Mouse (Mus musculus): Measurements from ENCODE around the gene Rptor. TPM values are rescaled to one million over a fixed set of nuclear protein-coding genes. Genes with fewer than 3 reads are reported as not detected.

Rptor gene
- total and polyA plus RNA-seq, 2 experiments from 2014 or later = 8.0 to 46.7 TPM

- no peaks in the 10 kb centered on the region for H3K4me1 ChIP-seq (ENCODE audit: insufficient read depth)
- H3K9ac ChIP-seq = no peak overlapping the region
- H3K27me3 ChIP-seq (ENCODE audit: insufficient read depth, low read length) = no peaks in the 10 kb centered on the region
- no peak overlapping the region for H3K4me3 ChIP-seq (ENCODE audit: low read depth, low read length)
- WGBS = 59% methylated on average over 5 of the region's 5 CpGs
- H3K36me3 ChIP-seq (ENCODE audit: insufficient read depth) = no peaks in the 10 kb centered on the region
- H3K9me3 ChIP-seq (ENCODE audit: low read length) = no peaks in the 10 kb centered on the region
- H3K27ac ChIP-seq (ENCODE audit: low read depth, low read length) = no peak overlapping the region
- TF ChIP-seq CTCF (IDR thresholded peaks at IDR 0.05; ENCODE audit: low read depth) = no peak
- DNase-seq = no peak
- H3K4me2 ChIP-seq (ENCODE audit: low read depth) = no peak overlapping the region
- ATAC-seq = no peak
Observed at GRCm38 (mm10) chr11:119715437-119715836, 112.7 kb downstream of the Rptor start.

- no peaks in the 10 kb centered on the region for H3K27me3 ChIP-seq (ENCODE audit: insufficient read depth, low read length)
- H3K4me3 ChIP-seq (ENCODE audit: low read depth, low read length) = no peak overlapping the region
- H3K4me1 ChIP-seq (ENCODE audit: insufficient read depth) = no peaks in the 10 kb centered on the region
- H3K4me2 ChIP-seq (ENCODE audit: low read depth) = no peak overlapping the region
- 89% methylated on average over 5 of the region's 5 CpGs for WGBS
- ATAC-seq (no peak), DNase-seq (no peak)
- H3K36me3 ChIP-seq (ENCODE audit: insufficient read depth) = no peaks in the 10 kb centered on the region
- no peak overlapping the region for H3K27ac ChIP-seq (ENCODE audit: low read depth, low read length)
- H3K9ac ChIP-seq = no peak overlapping the region
- H3K9me3 ChIP-seq (ENCODE audit: low read length) = no peaks in the 10 kb centered on the region
- TF ChIP-seq CTCF (IDR thresholded peaks at IDR 0.05; ENCODE audit: low read depth) = no peak
Observed at GRCm38 (mm10) chr11:119715841-119716596, 113.3 kb downstream of the Rptor start.

- DNase-seq (no peak), ATAC-seq (no peak)
- 99% methylated on average over 3 of the region's 3 CpGs for WGBS
- H3K9ac ChIP-seq = no peak overlapping the region
- no peaks in the 10 kb centered on the region for H3K27me3 ChIP-seq (ENCODE audit: insufficient read depth, low read length)
- H3K4me3 ChIP-seq (ENCODE audit: low read depth, low read length) = no peak overlapping the region
- H3K4me2 ChIP-seq (ENCODE audit: low read depth) = no peak overlapping the region
- no peak overlapping the region for H3K27ac ChIP-seq (ENCODE audit: low read depth, low read length)
- H3K9me3 ChIP-seq (ENCODE audit: low read length) = no peaks in the 10 kb centered on the region
- no peaks in the 10 kb centered on the region for H3K4me1 ChIP-seq (ENCODE audit: insufficient read depth)
- no peak for TF ChIP-seq CTCF (IDR thresholded peaks at IDR 0.05; ENCODE audit: low read depth)
- no peaks in the 10 kb centered on the region for H3K36me3 ChIP-seq (ENCODE audit: insufficient read depth)
Observed at GRCm38 (mm10) chr11:119718115-119718514, 115.4 kb downstream of the Rptor start.

- Histone ChIP-seq H3K36me3 (ENCODE audit: insufficient read depth) (peaks cover 6% of the 10 kb centered on the region; the same call in 1 of the 2 replicates), H3K4me1 (ENCODE audit: insufficient read depth) (no peaks in the 10 kb centered on the region), H3K9ac (no peak overlapping the region), H3K4me2 (ENCODE audit: low read depth) (no peak overlapping the region), H3K27me3 (ENCODE audit: insufficient read depth, low read length) (no peaks in the 10 kb centered on the region), H3K27ac (ENCODE audit: low read depth, low read length) (no peak overlapping the region), H3K9me3 (ENCODE audit: low read length) (no peaks in the 10 kb centered on the region), H3K4me3 (ENCODE audit: low read depth, low read length) (no peak overlapping the region)
- no peak for TF ChIP-seq CTCF (IDR thresholded peaks at IDR 0.05; ENCODE audit: low read depth)
- ATAC-seq = no peak
- 63% methylated on average over 9 of the region's 9 CpGs for WGBS
- no peak for DNase-seq
Observed at GRCm38 (mm10) chr11:119720101-119721048, 117.7 kb downstream of the Rptor start.

DNA sequence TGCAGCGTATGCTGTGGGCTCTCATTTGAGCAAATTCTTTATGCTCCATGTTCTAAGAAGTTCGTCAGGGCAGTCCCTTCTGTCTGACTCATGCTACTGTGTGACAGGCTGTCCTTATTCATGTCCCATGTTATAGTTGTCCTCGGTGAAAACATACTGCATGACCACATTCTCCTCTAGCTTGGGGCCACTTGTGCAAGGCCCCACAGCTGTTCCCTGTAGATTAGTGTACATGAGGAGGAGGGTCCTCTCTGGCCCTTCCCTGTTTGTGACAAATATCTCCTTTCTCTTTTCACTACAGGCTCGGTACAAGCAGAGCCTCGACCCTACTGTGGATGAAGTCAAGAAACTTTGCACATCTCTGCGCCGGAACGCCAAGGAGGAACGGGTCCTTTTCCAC lies 122.0 kb downstream of the Rptor start:
- H3K4me1 ChIP-seq (ENCODE audit: insufficient read depth) = no peaks in the 10 kb centered on the region
- ATAC-seq (no peak), DNase-seq (no peak)
- H3K4me2 ChIP-seq (ENCODE audit: low read depth) = no peak overlapping the region
- WGBS = 86% methylated on average over 9 of the region's 9 CpGs
- H3K9ac ChIP-seq = no peak overlapping the region
- peaks cover 9% of the 10 kb centered on the region; the same call in 1 of the 2 replicates for H3K36me3 ChIP-seq (ENCODE audit: insufficient read depth)
- H3K9me3 ChIP-seq (ENCODE audit: low read length) = no peaks in the 10 kb centered on the region
- no peak overlapping the region for H3K27ac ChIP-seq (ENCODE audit: low read depth, low read length)
- no peak overlapping the region for H3K4me3 ChIP-seq (ENCODE audit: low read depth, low read length)
- no peak for TF ChIP-seq CTCF (IDR thresholded peaks at IDR 0.05; ENCODE audit: low read depth)
- H3K27me3 ChIP-seq (ENCODE audit: insufficient read depth, low read length) = no peaks in the 10 kb centered on the region

- no peak overlapping the region for H3K27ac ChIP-seq (ENCODE audit: low read depth, low read length)
- ATAC-seq = no peak
- H3K36me3 ChIP-seq (ENCODE audit: insufficient read depth) = no peaks in the 10 kb centered on the region
- DNase-seq = no peak
- no peak overlapping the region for H3K4me2 ChIP-seq (ENCODE audit: low read depth)
- 69% methylated on average over 5 of the region's 5 CpGs for WGBS
- no peak overlapping the region for H3K9ac ChIP-seq
- no peaks in the 10 kb centered on the region for H3K9me3 ChIP-seq (ENCODE audit: low read length)
- no peak for TF ChIP-seq CTCF (IDR thresholded peaks at IDR 0.05; ENCODE audit: low read depth)
- no peak overlapping the region for H3K4me3 ChIP-seq (ENCODE audit: low read depth, low read length)
- H3K27me3 ChIP-seq (ENCODE audit: insufficient read depth, low read length) = no peaks in the 10 kb centered on the region
- H3K4me1 ChIP-seq (ENCODE audit: insufficient read depth) = no peaks in the 10 kb centered on the region
Observed at GRCm38 (mm10) chr11:119731382-119731781, 128.7 kb downstream of the Rptor start.

DNA sequence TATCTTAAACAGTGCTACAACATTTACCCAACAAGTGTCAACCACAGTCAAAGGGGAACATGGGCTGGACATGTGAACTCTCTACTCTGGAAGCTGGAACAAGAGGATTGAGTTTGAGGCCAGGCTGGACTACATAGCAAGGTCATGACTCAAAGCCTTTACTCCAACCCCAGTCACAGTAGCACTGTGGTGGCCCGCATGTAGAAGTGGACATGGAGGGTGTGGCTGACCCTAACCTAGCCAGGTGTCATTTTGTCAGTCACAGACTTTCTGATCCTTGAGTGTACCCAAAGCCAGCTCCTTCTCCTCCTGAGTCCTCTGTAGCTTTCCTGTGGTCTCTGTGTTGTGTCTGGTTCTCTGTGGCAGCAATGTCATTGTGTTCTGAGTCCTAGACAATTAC lies 129.7 kb downstream of the Rptor start:
- no peak for TF ChIP-seq CTCF (IDR thresholded peaks at IDR 0.05; ENCODE audit: low read depth)
- no peak for DNase-seq
- H3K9ac ChIP-seq = no peak overlapping the region
- no peaks in the 10 kb centered on the region for H3K36me3 ChIP-seq (ENCODE audit: insufficient read depth)
- ATAC-seq = no peak
- WGBS = 90% methylated on average over 1 of the region's 1 CpGs
- H3K27me3 ChIP-seq (ENCODE audit: insufficient read depth, low read length) = no peaks in the 10 kb centered on the region
- no peaks in the 10 kb centered on the region for H3K4me1 ChIP-seq (ENCODE audit: insufficient read depth)
- no peak overlapping the region for H3K27ac ChIP-seq (ENCODE audit: low read depth, low read length)
- H3K4me3 ChIP-seq (ENCODE audit: low read depth, low read length) = no peak overlapping the region
- H3K4me2 ChIP-seq (ENCODE audit: low read depth) = no peak overlapping the region
- H3K9me3 ChIP-seq (ENCODE audit: low read length) = no peaks in the 10 kb centered on the region
